Mouse (Mus musculus): ENCODE results near the gene Olfr1391. TPM values are rescaled to one million over a fixed set of nuclear protein-coding genes. Genes with fewer than 3 reads are reported as not detected.

Gene Olfr1391
- polyA plus RNA-seq, 1 experiment from 2014 or later, result not detected

DNA sequence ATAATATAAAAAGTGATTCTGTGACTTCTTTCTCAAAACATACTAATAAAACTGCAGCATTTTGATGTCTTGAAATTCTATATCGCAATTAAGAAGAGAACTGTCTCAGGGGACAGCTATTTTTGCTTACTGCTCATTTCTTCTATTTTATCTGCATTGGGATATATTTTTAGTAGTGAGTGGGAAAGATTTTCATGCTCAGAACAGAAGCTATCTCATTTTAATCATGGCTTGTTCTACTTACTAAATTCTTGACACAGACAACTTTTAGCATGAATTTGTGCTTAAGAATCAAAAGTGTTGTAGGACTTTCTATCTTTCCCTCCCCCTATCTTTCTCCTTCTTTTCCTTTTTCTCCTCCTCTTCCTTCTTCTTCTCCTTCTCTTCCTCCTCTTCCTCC lies 7.1 kb downstream of the Olfr1391 start:
- Histone ChIP-seq H3K4me1 (ENCODE audit: control insufficient read depth, low read depth, low read length) (no peaks in the 10 kb centered on the region), H3K9me3 (replicated peaks; ENCODE audit: control insufficient read depth, low read length) (no peaks in the 10 kb centered on the region), H3K4me2 (ENCODE audit: low read depth, low read length) (no peak overlapping the region), H3K27me3 (ENCODE audit: control insufficient read depth, insufficient read depth, low read depth, low read length) (no peaks in the 10 kb centered on the region), H3K27ac (ENCODE audit: low read length) (no peak overlapping the region), H3K4me3 (ENCODE audit: low read depth, low read length) (no peak overlapping the region), H3K9ac (ENCODE audit: low read depth, low read length) (no peak overlapping the region), H3K36me3 (ENCODE audit: control insufficient read depth, insufficient read depth) (no peaks in the 10 kb centered on the region)
- WGBS (ENCODE audit: insufficient replicate concordance), result 59% methylated on average over 1 of the region's 1 CpGs
- no peak for ATAC-seq (ENCODE audit: low read depth)

- H3K4me2 ChIP-seq (ENCODE audit: low read depth, low read length), result no peak within 1 kb of the TSS
- no peaks in the 10 kb centered on the region for H3K36me3 ChIP-seq (ENCODE audit: control insufficient read depth, insufficient read depth)
- no peak within 1 kb of the TSS for H3K9ac ChIP-seq (ENCODE audit: low read depth, low read length)
- no peak within 1 kb of the TSS for H3K27ac ChIP-seq (ENCODE audit: low read length)
- no peaks in the 10 kb centered on the region for H3K27me3 ChIP-seq (ENCODE audit: control insufficient read depth, insufficient read depth, low read depth, low read length)
- H3K4me3 ChIP-seq (ENCODE audit: low read depth, low read length), result no peak within 1 kb of the TSS
- no peaks in the 10 kb centered on the region for H3K9me3 ChIP-seq (replicated peaks; ENCODE audit: control insufficient read depth, low read length)
- H3K4me1 ChIP-seq (ENCODE audit: control insufficient read depth, low read depth, low read length), result no peaks in the 10 kb centered on the region
- ATAC-seq (ENCODE audit: low read depth), result no peak
- WGBS (ENCODE audit: insufficient replicate concordance), result 67% methylated on average over 1 of the region's 1 CpGs
These were observed 12.3 kb downstream of the Olfr1391 start, which contains the start of gene Olfr1390 for GRCm38 (mm10) chr11:49334888-49335287. TSS of gene Olfr1390 (plus strand) at chr11:49335188.

DNA sequence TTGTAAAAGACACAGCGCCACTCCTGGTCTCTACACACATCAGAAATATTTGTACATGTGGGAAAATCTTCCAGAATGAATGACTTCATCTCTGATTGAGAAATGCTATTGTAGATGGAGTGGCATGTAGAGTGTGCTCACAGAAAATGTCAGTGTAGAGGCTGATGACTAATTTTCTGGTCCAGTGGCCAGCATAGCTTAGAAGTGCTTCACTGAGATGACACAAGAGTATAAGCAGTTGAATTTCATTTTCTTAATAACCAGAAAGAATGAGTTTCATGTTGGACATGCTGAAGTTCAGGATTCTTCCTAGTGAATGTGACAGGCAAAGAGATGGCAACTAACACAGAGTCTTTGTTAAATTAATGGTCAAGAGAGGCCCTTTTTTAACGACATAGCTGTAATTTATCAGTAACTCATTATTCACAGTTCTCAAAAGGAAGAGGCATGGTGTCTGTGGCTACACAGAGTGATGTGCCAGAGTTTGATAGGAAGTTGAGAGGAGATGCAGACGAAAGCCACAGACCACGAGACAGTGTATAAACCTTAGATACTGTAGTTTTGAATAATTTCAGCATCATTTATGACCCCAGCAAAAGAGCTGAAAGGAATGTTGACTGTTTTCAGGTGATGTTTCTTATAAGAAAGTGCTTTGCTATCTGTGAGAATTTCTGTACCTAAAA lies 14.7 kb downstream of the Olfr1391 start:
- Histone ChIP-seq H3K9ac (ENCODE audit: low read depth, low read length) (no peak overlapping the region), H3K36me3 (ENCODE audit: control insufficient read depth, insufficient read depth) (no peaks in the 10 kb centered on the region), H3K9me3 (replicated peaks; ENCODE audit: control insufficient read depth, low read length) (no peaks in the 10 kb centered on the region), H3K27ac (ENCODE audit: low read length) (no peak overlapping the region), H3K27me3 (ENCODE audit: control insufficient read depth, insufficient read depth, low read depth, low read length) (no peaks in the 10 kb centered on the region), H3K4me2 (ENCODE audit: low read depth, low read length) (no peak overlapping the region), H3K4me3 (ENCODE audit: low read depth, low read length) (no peak overlapping the region), H3K4me1 (ENCODE audit: control insufficient read depth, low read depth, low read length) (no peaks in the 10 kb centered on the region)
- no peak for ATAC-seq (ENCODE audit: low read depth)
- 19% methylated on average over 4 of the region's 4 CpGs for WGBS (ENCODE audit: insufficient replicate concordance)

Other genes starting within 250 kb of the Olfr1391 start
- gene Ifi47, start 246.2 kb upstream of the Olfr1391 start, polyA plus RNA-seq (2015; fragmentation: Nextera tagmentation; extraction: Ambion mirVana), result 7.0 and 7.9 TPM in 2 replicates
- gene Olfr1396, start 207.9 kb upstream of the Olfr1391 start, polyA plus RNA-seq (2015; fragmentation: Nextera tagmentation; extraction: Ambion mirVana), result not detected in 2 replicates
- gene Olfr1395, start 180.5 kb upstream of the Olfr1391 start, polyA plus RNA-seq (2015; fragmentation: Nextera tagmentation; extraction: Ambion mirVana), result not detected in 2 replicates
- not detected in 2 replicates for gene Olfr1394, start 168.4 kb upstream of the Olfr1391 start, polyA plus RNA-seq (2015; fragmentation: Nextera tagmentation; extraction: Ambion mirVana)
- gene Btnl9, start 135.6 kb upstream of the Olfr1391 start, polyA plus RNA-seq (2015; fragmentation: Nextera tagmentation; extraction: Ambion mirVana), result 1.3 and 1.4 TPM in 2 replicates
- 11.1 and 11.7 TPM in 2 replicates for gene Zfp62, start 119.5 kb upstream of the Olfr1391 start, polyA plus RNA-seq (2015; fragmentation: Nextera tagmentation; extraction: Ambion mirVana)
- gene Mgat1, start 78.6 kb upstream of the Olfr1391 start, polyA plus RNA-seq (2015; fragmentation: Nextera tagmentation; extraction: Ambion mirVana), result 41.5 TPM in 2 replicates
- 0.06 TPM in 1 of 2 replicates, not detected in the other for gene Olfr1393, start 44.4 kb upstream of the Olfr1391 start, polyA plus RNA-seq (2015; fragmentation: Nextera tagmentation; extraction: Ambion mirVana)
- not detected in 2 replicates for gene Olfr1392, start 37.5 kb upstream of the Olfr1391 start, polyA plus RNA-seq (2015; fragmentation: Nextera tagmentation; extraction: Ambion mirVana)
- gene Olfr10, start 18.0 kb upstream of the Olfr1391 start, polyA plus RNA-seq (2015; fragmentation: Nextera tagmentation; extraction: Ambion mirVana), result not detected in 2 replicates
- gene Olfr1390, start 12.4 kb downstream of the Olfr1391 start, polyA plus RNA-seq (2015; fragmentation: Nextera tagmentation; extraction: Ambion mirVana), result not detected in 2 replicates
- not detected in 2 replicates for gene Olfr1389, start 100.3 kb downstream of the Olfr1391 start, polyA plus RNA-seq (2015; fragmentation: Nextera tagmentation; extraction: Ambion mirVana)
- 0.02 TPM in 1 of 2 replicates, not detected in the other for gene Olfr1388, start 113.9 kb downstream of the Olfr1391 start, polyA plus RNA-seq (2015; fragmentation: Nextera tagmentation; extraction: Ambion mirVana)
- gene Olfr1387, start 132.6 kb downstream of the Olfr1391 start, polyA plus RNA-seq (2015; fragmentation: Nextera tagmentation; extraction: Ambion mirVana), result not detected in 2 replicates
- gene Olfr1386, start 142.3 kb downstream of the Olfr1391 start, polyA plus RNA-seq (2015; fragmentation: Nextera tagmentation; extraction: Ambion mirVana), result not detected in 2 replicates
- not detected in 2 replicates for gene Olfr1385, start 166.3 kb downstream of the Olfr1391 start, polyA plus RNA-seq (2015; fragmentation: Nextera tagmentation; extraction: Ambion mirVana)
- gene Olfr1384, start 184.0 kb downstream of the Olfr1391 start, polyA plus RNA-seq (2015; fragmentation: Nextera tagmentation; extraction: Ambion mirVana), result not detected in 2 replicates
- not detected in 2 replicates for gene Olfr1383, start 196.9 kb downstream of the Olfr1391 start, polyA plus RNA-seq (2015; fragmentation: Nextera tagmentation; extraction: Ambion mirVana)
- not detected in 2 replicates for gene Olfr1382, start 205.5 kb downstream of the Olfr1391 start, polyA plus RNA-seq (2015; fragmentation: Nextera tagmentation; extraction: Ambion mirVana)
- gene Olfr1381, start 220.7 kb downstream of the Olfr1391 start, polyA plus RNA-seq (2015; fragmentation: Nextera tagmentation; extraction: Ambion mirVana), result not detected in 2 replicates
- gene Olfr1380, start 234.1 kb downstream of the Olfr1391 start, polyA plus RNA-seq (2015; fragmentation: Nextera tagmentation; extraction: Ambion mirVana), result not detected in 2 replicates